Mouse (Mus musculus): ENCODE results near the gene Rnf187. TPM values are rescaled to one million over a fixed set of nuclear protein-coding genes. Genes with fewer than 3 reads are reported as not detected.

The Rnf187 gene
- polyA plus RNA-seq, 1 experiment: 135 TPM

DNA sequence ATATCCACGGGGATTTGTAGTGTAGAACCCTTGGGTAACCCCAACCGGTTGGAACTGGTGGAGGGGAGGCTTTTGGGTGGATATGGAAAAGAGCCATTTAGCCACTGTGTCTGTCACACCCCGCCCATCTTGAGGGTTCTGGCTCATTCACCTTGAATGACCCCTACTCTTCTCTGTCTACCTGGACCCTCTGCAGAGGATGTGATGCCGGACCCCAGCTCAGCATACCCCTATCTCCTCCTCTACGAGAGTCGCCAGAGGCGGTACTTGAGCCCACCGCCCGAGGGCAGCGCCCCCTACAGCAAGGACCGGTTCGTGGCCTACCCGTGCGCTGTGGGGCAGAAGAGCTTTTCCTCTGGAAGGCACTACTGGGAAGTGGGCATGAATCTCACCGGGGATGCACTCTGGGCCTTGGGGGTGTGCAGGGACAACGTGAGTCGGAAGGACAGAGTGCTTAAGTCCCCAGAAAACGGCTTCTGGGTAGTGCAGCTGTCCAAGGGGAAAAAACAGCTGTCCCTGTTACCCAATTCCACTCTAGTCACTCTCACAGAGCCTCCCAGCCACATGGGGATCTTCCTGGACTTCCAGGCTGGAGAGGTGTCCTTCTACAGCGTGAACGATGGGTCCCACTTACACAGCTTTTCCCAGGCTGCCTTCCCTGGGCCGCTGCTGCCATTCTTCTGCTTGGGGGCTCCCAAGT, 32.3 kb upstream of the Rnf187 start:
- Histone ChIP-seq H3K4me3 (replicated peaks; ENCODE audit: control insufficient read depth, low read depth, low read length) (no peak overlapping the region), H3K4me1 (ENCODE audit: control insufficient read depth, insufficient read depth, low read length) (no peaks in the 10 kb centered on the region; the same call in 1 of the 2 replicates), H3K27ac (ENCODE audit: control insufficient read depth, insufficient read depth, low read depth, low read length, poor library complexity) (no peak overlapping the region)
- no peak for TF ChIP-seq CTCF (IDR thresholded peaks at IDR 0.05; ENCODE audit: control insufficient read depth, insufficient read depth, low read length)
- TF ChIP-seq POLR2A (IDR thresholded peaks at IDR 0.05; ENCODE audit: borderline replicate concordance, control insufficient read depth, low read depth, low read length): no peak
- 90% methylated on average over 21 of the region's 21 CpGs for WGBS

GRCm38 (mm10) chr11:58969659-58970058, 30.9 kb upstream of the Rnf187 start:
- no peaks in the 10 kb centered on the region; the same call in 1 of the 2 replicates for H3K4me1 ChIP-seq (ENCODE audit: control insufficient read depth, insufficient read depth, low read length)
- H3K27ac ChIP-seq (ENCODE audit: control insufficient read depth, insufficient read depth, low read depth, low read length, poor library complexity): no peak overlapping the region
- no peak overlapping the region for H3K4me3 ChIP-seq (replicated peaks; ENCODE audit: control insufficient read depth, low read depth, low read length)
- TF ChIP-seq POLR2A (IDR thresholded peaks at IDR 0.05; ENCODE audit: borderline replicate concordance, control insufficient read depth, low read depth, low read length): no peak
- TF ChIP-seq CTCF (IDR thresholded peaks at IDR 0.05; ENCODE audit: control insufficient read depth, insufficient read depth, low read length): no peak
- 74% methylated on average over 6 of the region's 6 CpGs for WGBS

- no peak overlapping the region for H3K4me3 ChIP-seq (replicated peaks; ENCODE audit: control insufficient read depth, low read depth, low read length)
Observed at GRCm38 (mm10) chr11:58969027-58969426, 30.3 kb upstream of the Rnf187 start.

GRCm38 (mm10) chr11:58968551-58968950, 29.8 kb upstream of the Rnf187 start:
- no peak overlapping the region for H3K4me3 ChIP-seq (replicated peaks; ENCODE audit: control insufficient read depth, low read depth, low read length)
- no peak for TF ChIP-seq POLR2A (IDR thresholded peaks at IDR 0.05; ENCODE audit: borderline replicate concordance, control insufficient read depth, low read depth, low read length)
- TF ChIP-seq CTCF (IDR thresholded peaks at IDR 0.05; ENCODE audit: control insufficient read depth, insufficient read depth, low read length): no peak
- no peak overlapping the region for H3K27ac ChIP-seq (ENCODE audit: control insufficient read depth, insufficient read depth, low read depth, low read length, poor library complexity)
- no peaks in the 10 kb centered on the region; the same call in 1 of the 2 replicates for H3K4me1 ChIP-seq (ENCODE audit: control insufficient read depth, insufficient read depth, low read length)
- WGBS: 56% methylated on average over 7 of the region's 7 CpGs

More at GRCm38 (mm10) chr11:58969027-58969426, 30.3 kb upstream of the Rnf187 start:
- H3K27ac ChIP-seq (ENCODE audit: control insufficient read depth, insufficient read depth, low read depth, low read length, poor library complexity): no peak overlapping the region
- WGBS: 65% methylated on average over 8 of the region's 8 CpGs
- no peak for TF ChIP-seq POLR2A (IDR thresholded peaks at IDR 0.05; ENCODE audit: borderline replicate concordance, control insufficient read depth, low read depth, low read length)
- TF ChIP-seq CTCF (IDR thresholded peaks at IDR 0.05; ENCODE audit: control insufficient read depth, insufficient read depth, low read length): no peak
- no peaks in the 10 kb centered on the region; the same call in 1 of the 2 replicates for H3K4me1 ChIP-seq (ENCODE audit: control insufficient read depth, insufficient read depth, low read length)

GRCm38 (mm10) chr11:58967346-58967745, 28.6 kb upstream of the Rnf187 start:
- no peak overlapping the region for H3K27ac ChIP-seq (ENCODE audit: control insufficient read depth, insufficient read depth, low read depth, low read length, poor library complexity)
- no peaks in the 10 kb centered on the region; the same call in 1 of the 2 replicates for H3K4me1 ChIP-seq (ENCODE audit: control insufficient read depth, insufficient read depth, low read length)
- WGBS: 87% methylated on average over 1 of the region's 1 CpGs
- TF ChIP-seq POLR2A (IDR thresholded peaks at IDR 0.05; ENCODE audit: borderline replicate concordance, control insufficient read depth, low read depth, low read length) (no peak), CTCF (IDR thresholded peaks at IDR 0.05; ENCODE audit: control insufficient read depth, insufficient read depth, low read length) (peak; percentile 42)
- H3K4me3 ChIP-seq (replicated peaks; ENCODE audit: control insufficient read depth, low read depth, low read length): no peak overlapping the region

- TF ChIP-seq POLR2A (IDR thresholded peaks at IDR 0.05; ENCODE audit: borderline replicate concordance, control insufficient read depth, low read depth, low read length) (no peak), CTCF (IDR thresholded peaks at IDR 0.05; ENCODE audit: control insufficient read depth, insufficient read depth, low read length) (no peak)
- H3K27ac ChIP-seq (ENCODE audit: control insufficient read depth, insufficient read depth, low read depth, low read length, poor library complexity): no peak overlapping the region
- H3K4me1 ChIP-seq (ENCODE audit: control insufficient read depth, insufficient read depth, low read length): no peaks in the 10 kb centered on the region; the same call in 1 of the 2 replicates
- WGBS: 48% methylated on average over 12 of the region's 12 CpGs
- no peak overlapping the region for H3K4me3 ChIP-seq (replicated peaks; ENCODE audit: control insufficient read depth, low read depth, low read length)
Observed at GRCm38 (mm10) chr11:58965001-58965760, 26.5 kb upstream of the Rnf187 start.

- no peaks in the 10 kb centered on the region; the same call in 1 of the 2 replicates for H3K4me1 ChIP-seq (ENCODE audit: control insufficient read depth, insufficient read depth, low read length)
- 78% methylated on average over 7 of the region's 7 CpGs for WGBS
- no peak overlapping the region for H3K4me3 ChIP-seq (replicated peaks; ENCODE audit: control insufficient read depth, low read depth, low read length)
Observed at GRCm38 (mm10) chr11:58964216-58964615, 25.5 kb upstream of the Rnf187 start.

DNA sequence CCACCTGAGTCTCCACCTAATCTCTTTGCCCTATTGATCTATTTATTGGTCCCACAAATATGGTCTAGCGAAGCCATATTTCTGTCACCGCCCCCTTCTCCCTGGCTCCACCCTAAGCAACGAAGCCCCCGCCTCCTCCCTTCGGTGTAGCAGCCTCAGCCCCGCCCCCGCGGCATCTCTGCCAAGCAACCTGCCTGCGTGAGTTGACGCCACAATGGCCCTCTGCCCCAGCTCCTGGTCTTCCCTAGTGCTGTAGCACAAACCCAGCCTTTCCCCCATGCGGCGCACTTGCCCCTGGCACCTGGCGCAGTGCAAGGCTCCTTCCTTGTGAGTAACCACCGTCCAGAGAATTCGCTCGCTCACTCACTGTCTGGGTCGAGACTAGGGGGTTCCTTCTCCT, 24.8 kb upstream of the Rnf187 start:
- TF ChIP-seq CTCF (IDR thresholded peaks at IDR 0.05; ENCODE audit: control insufficient read depth, insufficient read depth, low read length): no peak
- TF ChIP-seq POLR2A (IDR thresholded peaks at IDR 0.05; ENCODE audit: borderline replicate concordance, control insufficient read depth, low read depth, low read length): no peak
- H3K4me3 ChIP-seq (replicated peaks; ENCODE audit: control insufficient read depth, low read depth, low read length): no peak overlapping the region
- H3K27ac ChIP-seq (ENCODE audit: control insufficient read depth, insufficient read depth, low read depth, low read length, poor library complexity): no peak overlapping the region
- 36% methylated on average over 17 of the region's 17 CpGs for WGBS
- H3K4me1 ChIP-seq (ENCODE audit: control insufficient read depth, insufficient read depth, low read length): no peaks in the 10 kb centered on the region; the same call in 1 of the 2 replicates

More at GRCm38 (mm10) chr11:58964216-58964615, 25.5 kb upstream of the Rnf187 start:
- TF ChIP-seq CTCF (IDR thresholded peaks at IDR 0.05; ENCODE audit: control insufficient read depth, insufficient read depth, low read length): no peak
- no peak for TF ChIP-seq POLR2A (IDR thresholded peaks at IDR 0.05; ENCODE audit: borderline replicate concordance, control insufficient read depth, low read depth, low read length)
- no peak overlapping the region for H3K27ac ChIP-seq (ENCODE audit: control insufficient read depth, insufficient read depth, low read depth, low read length, poor library complexity)

Measured in bone marrow, adult 2 months (tissue).